Mouse (Mus musculus) limb, embryonic 10.5 days (tissue): ENCODE results near the gene Ephx4. TPM values are rescaled to one million over a fixed set of nuclear protein-coding genes. Genes with fewer than 3 reads are reported as not detected.

Experiments
- polyA plus RNA-seq: library from polyadenylated mRNA; unstranded; fragments of >200 nt; fragmentation: Nextera tagmentation; extraction: Ambion mirVana; gene quantifications from 2 replicates; pipeline ENCODE4 v1.2.1, GENCODE M21; 2016

Ephx4 gene
- polyA plus RNA-seq, 1 experiment from 2014 or later, result 0.36 TPM

Other genes starting within 250 kb of the Ephx4 start
- 12.1 and 13.6 TPM in 2 replicates for gene Tgfbr3, start 113.1 kb upstream of the Ephx4 start, polyA plus RNA-seq
- 0.73 and 1.3 TPM in 2 replicates for gene Brdt, start 71.6 kb upstream of the Ephx4 start, polyA plus RNA-seq
- not detected in 2 replicates for gene Lpcat2b, start 28.8 kb downstream of the Ephx4 start, polyA plus RNA-seq
- gene Btbd8, start 35.3 kb downstream of the Ephx4 start, polyA plus RNA-seq, result 3.0 and 4.0 TPM in 2 replicates
- 0.36 and 0.56 TPM in 2 replicates for gene Gm42669, start 104.9 kb downstream of the Ephx4 start, polyA plus RNA-seq
- gene 1700028K03Rik, start 132.0 kb downstream of the Ephx4 start, polyA plus RNA-seq, result 0.06 and 0.10 TPM in 2 replicates
- gene Rpap2, start 194.6 kb downstream of the Ephx4 start, polyA plus RNA-seq, result 19.0 and 22.7 TPM in 2 replicates
- 33.0 and 39.0 TPM in 2 replicates for gene Glmn, start 195.2 kb downstream of the Ephx4 start, polyA plus RNA-seq